Mouse (Mus musculus): ENCODE data around the gene 5730522E02Rik.

Gene 5730522E02Rik

DNA sequence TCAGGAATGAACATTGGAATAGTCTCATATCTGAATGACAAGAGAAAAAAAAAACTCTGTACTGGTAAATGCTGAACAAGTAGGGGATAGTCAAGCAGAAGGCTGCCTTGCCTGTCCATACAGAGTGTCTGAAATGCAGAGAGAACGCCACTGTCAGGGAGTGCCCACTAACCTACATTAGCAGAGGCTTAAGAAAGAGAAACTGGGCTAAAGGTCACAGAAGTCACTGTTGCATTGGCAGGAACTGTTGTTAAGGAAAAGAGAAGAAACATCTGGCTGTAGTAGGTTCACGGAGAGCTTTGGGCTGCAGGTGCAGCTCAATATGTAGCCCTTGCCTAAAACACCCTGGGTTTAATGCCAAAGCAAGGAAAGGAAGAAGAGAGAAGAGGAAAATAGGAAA lies 82.2 kb downstream of the 5730522E02Rik start:
- no peak for DNase-seq (ENCODE audit: low spot score)

- no peak for DNase-seq (ENCODE audit: low spot score)
These were observed 84.6 kb downstream of the 5730522E02Rik start for GRCm38 (mm10) chr11:26125923-26126322.

GRCm38 (mm10) chr11:26120781-26121557 lies 89.6 kb downstream of the 5730522E02Rik start:
- no peak for DNase-seq (ENCODE audit: low spot score)

GRCm38 (mm10) chr11:26117651-26118050 lies 92.9 kb downstream of the 5730522E02Rik start:
- no peak for DNase-seq (ENCODE audit: low spot score)

GRCm38 (mm10) chr11:26112206-26112605 lies 98.4 kb downstream of the 5730522E02Rik start:
- no peak for DNase-seq (ENCODE audit: low spot score)

DNA sequence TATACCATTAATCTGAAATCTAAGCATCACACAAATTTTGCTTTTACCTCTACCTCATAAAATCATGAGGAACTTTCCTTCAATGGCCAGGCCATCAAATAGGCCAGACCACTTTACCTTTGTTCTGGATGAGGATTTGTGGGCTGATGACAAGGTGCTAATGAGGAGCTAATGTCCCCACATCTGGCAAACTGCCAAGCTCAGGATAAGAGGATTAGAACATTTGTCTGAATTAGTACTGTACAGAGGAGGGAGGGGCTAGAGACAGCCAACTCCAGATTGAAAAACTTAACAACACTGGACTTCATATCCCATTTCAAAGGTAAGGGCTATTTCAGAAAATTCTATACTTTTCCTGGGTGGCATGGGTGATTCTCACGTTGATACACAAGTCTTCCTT lies 101.9 kb downstream of the 5730522E02Rik start:
- DNase-seq (ENCODE audit: low spot score) = no peak

DNA sequence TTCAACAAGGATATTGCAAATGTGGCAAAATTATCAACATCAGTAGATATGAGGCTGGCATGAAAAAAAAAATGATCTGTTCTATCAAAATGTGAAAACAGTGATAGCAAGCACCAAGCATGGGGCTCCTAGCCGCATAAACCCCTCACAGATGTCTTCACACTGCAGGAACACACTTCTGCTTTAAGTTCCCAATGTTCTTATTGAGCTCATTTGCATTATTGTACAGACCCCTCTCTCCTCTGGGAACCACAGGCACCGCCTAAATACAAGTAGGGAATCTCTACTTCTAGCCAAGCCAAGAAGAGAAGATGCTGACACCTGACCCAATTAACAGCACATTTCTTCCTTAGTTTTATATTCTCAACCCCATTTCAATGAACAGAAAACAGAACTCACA lies 105.9 kb downstream of the 5730522E02Rik start:
- no peak for DNase-seq (ENCODE audit: low spot score)

DNA sequence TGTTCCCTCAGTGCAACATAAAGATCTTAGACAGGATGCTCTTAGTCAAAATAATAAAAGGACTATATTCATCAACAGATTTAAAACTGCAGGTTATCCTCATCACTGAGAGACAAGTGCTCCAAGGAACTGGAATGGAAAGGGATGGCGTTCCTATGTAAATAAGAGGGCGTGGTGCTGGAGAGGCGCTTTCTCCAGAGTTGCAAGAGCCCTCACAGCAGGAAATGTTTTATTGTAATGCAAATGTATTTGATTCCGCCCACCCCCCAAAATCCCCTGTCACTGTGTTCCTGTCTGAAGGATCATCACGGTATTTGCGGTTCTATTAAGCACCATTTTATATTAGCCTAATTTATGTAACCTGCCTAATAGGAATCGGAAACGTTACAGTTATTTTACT lies 106.9 kb downstream of the 5730522E02Rik start:
- no peak for DNase-seq (ENCODE audit: low spot score)

DNA sequence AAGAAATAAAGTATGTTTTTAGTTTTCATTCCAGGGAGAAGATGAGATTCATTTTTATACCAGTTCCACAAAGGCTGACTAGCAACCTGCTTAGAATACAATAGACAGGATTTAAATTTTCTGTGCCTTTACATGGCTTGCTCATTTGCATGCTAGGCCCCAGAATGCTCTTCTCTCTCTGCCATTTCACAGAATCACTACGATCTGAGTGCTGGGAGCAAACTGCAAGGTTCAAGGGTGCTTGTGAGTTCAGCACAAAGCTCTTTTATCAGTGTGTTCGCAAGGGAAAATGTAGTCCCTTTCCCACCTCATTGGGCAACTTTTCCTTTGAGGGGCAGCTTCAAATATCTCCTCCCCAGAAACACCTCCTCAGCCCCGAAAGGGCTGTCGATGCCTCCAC lies 107.7 kb downstream of the 5730522E02Rik start:
- DNase-seq (ENCODE audit: low spot score) = no peak

- no peak for DNase-seq (ENCODE audit: low spot score)
These were observed 110.5 kb downstream of the 5730522E02Rik start for GRCm38 (mm10) chr11:26100077-26100476.

DNA sequence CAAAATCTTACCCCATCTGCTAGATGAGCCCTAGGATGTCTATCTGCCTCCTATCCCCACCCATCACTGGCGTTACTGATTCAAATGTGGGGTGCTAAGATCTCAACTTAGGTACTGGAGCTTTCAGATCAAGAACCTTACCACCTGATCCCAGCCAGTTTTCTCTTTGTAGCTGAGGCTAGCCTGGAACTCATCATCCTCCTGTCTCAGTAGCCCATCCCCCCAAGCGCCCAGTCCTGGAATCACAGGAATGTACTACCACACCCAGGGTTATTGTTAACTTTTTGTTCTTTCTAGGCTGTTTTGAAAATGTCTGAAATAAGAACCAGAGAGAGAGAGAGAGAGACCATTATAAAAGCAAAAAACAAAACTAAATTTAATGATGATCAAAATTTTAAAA lies 111.6 kb downstream of the 5730522E02Rik start:
- DNase-seq (ENCODE audit: low spot score) = no peak

- DNase-seq (ENCODE audit: low spot score) = no peak
These were observed 114.5 kb downstream of the 5730522E02Rik start for GRCm38 (mm10) chr11:26096095-26096494.

- DNase-seq (ENCODE audit: low spot score) = no peak
These were observed 121.6 kb downstream of the 5730522E02Rik start for GRCm38 (mm10) chr11:26088993-26089392.

DNA sequence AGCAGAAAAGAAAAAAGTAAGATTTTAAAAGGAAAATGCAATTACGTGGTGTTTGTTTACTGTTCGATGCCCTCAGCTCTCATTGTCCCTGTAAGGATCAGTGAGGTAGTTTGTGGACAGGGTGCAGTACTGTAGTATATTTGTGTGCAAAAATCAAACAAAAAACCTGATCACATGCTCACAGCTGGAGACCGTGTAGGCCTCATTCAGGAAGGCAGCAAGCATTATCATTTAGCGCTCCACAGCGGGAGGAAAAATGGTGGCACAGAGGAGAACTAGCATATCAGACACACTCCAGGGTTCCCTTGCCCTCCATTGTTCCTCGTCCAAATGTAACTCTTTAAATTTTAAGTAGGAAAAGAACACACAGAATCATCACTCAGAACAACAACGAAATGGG lies 123.9 kb downstream of the 5730522E02Rik start:
- no peak for DNase-seq (ENCODE audit: low spot score)

DNA sequence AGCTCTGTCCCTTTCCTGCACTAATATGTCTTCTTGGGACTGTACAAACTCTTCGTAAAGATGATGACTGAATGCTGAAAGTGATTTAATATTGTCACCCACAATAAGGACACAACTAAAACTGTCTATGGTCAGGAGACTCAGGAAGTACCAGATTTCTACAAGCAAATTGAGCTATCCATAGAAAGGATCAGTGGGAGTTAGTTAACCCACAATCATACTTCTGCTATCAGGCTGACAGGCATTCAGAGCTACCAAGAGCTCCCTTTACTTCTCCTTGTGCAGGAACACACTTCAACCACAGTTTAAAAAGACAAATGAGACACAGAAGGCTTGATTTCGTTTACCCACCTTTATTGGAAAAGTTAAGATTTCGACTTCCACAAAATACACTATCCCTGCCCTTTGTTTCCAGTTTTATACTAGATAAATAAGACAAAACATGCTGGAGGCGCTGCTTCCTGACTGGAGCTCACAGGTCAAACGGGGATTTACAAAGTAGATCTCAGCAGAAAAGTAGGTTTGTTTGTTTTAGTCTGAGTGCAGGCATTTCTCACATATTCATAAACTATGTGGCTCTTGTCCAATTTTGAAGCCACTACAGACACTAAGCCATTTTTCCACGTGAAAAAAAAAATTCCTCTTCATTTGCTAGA lies 125.1 kb downstream of the 5730522E02Rik start:
- no peak for DNase-seq (ENCODE audit: low spot score)

DNA sequence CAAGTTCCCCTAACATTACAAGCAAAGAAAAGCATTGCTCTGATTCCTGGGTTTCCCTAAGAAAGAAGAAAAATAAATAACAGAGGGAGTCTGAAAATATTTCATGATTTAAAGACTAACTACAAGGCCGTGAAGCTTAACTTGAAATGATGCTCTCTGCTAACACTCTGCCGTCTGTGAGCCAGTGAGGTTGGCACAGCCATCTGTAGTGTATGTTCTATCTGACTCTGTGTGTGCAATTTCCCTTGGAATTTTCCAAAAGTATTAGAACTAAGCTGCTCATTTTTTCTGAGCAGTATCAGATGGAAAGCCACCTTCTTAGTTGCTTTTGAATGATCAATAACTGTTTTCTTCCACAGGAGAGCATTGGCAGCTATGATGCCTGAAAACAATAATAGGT lies 134.2 kb downstream of the 5730522E02Rik start:
- no peak for DNase-seq (ENCODE audit: low spot score)

DNA sequence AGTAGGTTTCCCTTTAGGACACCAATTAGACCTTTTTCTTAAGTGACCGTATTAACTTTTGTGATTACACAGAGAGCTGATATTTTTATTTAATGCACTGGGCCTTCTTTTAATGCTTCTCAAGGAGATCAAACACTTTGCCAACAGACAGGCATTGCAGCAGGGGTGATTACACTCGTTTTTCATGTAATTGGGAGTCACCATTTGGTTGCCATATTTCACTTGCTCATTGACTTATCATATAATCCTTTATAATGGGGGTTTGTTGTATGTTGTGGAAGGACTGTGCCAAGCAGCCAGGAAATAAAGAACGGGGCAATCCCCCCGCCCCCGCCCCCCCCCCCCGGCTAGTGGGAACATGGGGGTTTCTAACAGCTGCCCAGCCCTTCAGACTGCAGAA lies 135.0 kb downstream of the 5730522E02Rik start:
- DNase-seq (ENCODE audit: low spot score) = no peak

DNA sequence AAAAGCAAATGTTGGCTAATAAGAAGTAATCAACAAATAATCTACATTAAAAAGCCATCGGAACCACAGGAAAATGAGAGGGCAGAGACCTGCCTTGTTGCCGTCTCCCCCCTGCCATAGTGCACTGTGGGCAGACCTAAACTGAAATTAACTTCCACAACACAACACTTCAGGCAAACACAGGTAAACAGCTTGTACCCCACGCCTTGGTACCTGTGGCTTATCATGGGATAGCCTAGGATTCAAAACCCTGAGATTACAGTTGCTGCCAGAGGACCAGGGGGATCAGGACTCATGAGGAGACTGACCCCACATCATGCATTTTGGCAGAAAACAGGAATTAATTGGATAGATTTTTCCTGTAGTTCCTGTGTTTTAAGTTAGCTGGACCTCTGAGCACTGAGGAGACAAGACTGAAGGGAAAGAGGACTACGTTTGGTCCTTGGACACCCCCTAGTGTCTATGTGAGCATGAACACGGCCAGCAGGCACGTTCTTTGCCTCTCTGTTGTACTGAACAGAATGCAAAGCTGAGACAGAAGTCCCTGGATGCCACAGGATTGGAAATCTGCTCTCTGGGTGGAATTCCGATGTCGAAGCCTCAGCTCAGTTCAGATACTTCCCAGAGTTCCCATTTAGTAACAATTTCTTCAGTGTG lies 136.8 kb downstream of the 5730522E02Rik start:
- no peak for DNase-seq (ENCODE audit: low spot score)

- DNase-seq (ENCODE audit: low spot score) = no peak
These were observed 138.5 kb downstream of the 5730522E02Rik start for GRCm38 (mm10) chr11:26072101-26072500.

GRCm38 (mm10) chr11:26063252-26063651 lies 147.3 kb downstream of the 5730522E02Rik start:
- no peak for DNase-seq (ENCODE audit: low spot score)

- DNase-seq (ENCODE audit: low spot score) = no peak
These were observed 149.0 kb downstream of the 5730522E02Rik start for GRCm38 (mm10) chr11:26061471-26062137.

- no peak for DNase-seq (ENCODE audit: low spot score)
These were observed 197.0 kb downstream of the 5730522E02Rik start for GRCm38 (mm10) chr11:26013527-26013926.

GRCm38 (mm10) chr11:26004018-26004417 lies 206.5 kb downstream of the 5730522E02Rik start:
- no peak for DNase-seq (ENCODE audit: low spot score)

Data from MN1 (cell line).